Mouse (Mus musculus): ENCODE results near the gene Olfr846.

The Olfr846 gene

GRCm38 (mm10) chr9:19363905-19364304 is at the start of gene Olfr846:
Olfr846 (minus strand) TSS chr9:19364005.
- DNase-seq (ENCODE audit: low read depth, low spot score): no peak

GRCm38 (mm10) chr9:19378569-19378968 is 14.8 kb upstream of the Olfr846 start, which contains the start of gene Olfr847:
Olfr847 (minus strand) TSS chr9:19378669.
- no peak for DNase-seq (ENCODE audit: low read depth, low spot score)

DNA sequence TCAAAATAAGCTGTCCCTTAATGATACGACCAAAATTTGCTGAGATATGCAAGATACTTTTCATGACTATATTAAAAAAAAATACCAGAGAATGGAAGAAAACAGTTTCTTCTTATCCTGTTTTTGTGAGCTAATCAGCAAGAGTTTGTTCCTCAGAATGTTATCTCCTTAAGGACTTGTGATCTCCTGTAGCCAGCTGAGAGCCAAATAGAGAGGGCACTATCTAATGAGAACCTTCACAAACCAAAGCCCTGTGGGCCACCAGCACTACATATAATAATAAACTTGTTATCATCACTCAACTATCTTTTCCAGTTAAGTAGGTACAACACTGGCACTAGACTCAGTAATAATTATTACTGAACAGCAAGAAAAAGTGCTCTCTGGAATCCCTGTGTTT is 27.6 kb downstream of the Olfr846 start, which contains the start of gene Olfr845:
Olfr845 (plus strand) TSS at position 301 of the 400 bp plus-strand sequence.
- no peak for DNase-seq (ENCODE audit: low read depth, low spot score)

DNA sequence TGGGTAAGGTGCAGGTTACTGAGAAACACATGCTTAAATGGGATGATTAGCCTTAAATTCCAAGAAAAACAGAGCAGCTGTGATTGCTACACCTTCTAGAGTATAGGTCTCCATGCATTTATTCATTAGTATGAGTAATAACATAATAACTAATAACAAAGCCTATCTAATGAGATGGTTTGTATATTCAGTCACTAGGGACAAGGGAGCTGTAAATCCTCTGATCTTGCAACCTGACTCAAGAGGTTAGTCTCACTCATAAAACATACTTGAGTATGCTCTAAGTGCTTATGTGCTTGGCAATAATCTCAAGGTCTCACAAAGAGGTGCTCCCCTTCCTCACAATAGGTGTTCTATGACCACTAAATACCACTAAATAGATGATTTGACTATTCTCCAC is 47.8 kb downstream of the Olfr846 start, which contains the start of gene Olfr844:
Olfr844 (plus strand) TSS at position 301 of the 400 bp plus-strand sequence.
- DNase-seq (ENCODE audit: low read depth, low spot score): no peak

All from 3T3-L1 (cell line).